Mouse (Mus musculus) urinary bladder, postnatal 4 days (tissue): ENCODE results near the gene Cbfa2t2.
"Not testable (repeated sequence)": the region's sequence is repeated elsewhere in the genome, so short reads cannot be mapped to it uniquely, and the experiment has no call there.

Source experiments
- DNase-seq, 2 experiments: peaks; one replicate each; pipeline ENCODE4 v3.0.0; 2021 to 2022; ENCODE audit warnings: low spot score in 2 of 2

Cbfa2t2 gene

DNA sequence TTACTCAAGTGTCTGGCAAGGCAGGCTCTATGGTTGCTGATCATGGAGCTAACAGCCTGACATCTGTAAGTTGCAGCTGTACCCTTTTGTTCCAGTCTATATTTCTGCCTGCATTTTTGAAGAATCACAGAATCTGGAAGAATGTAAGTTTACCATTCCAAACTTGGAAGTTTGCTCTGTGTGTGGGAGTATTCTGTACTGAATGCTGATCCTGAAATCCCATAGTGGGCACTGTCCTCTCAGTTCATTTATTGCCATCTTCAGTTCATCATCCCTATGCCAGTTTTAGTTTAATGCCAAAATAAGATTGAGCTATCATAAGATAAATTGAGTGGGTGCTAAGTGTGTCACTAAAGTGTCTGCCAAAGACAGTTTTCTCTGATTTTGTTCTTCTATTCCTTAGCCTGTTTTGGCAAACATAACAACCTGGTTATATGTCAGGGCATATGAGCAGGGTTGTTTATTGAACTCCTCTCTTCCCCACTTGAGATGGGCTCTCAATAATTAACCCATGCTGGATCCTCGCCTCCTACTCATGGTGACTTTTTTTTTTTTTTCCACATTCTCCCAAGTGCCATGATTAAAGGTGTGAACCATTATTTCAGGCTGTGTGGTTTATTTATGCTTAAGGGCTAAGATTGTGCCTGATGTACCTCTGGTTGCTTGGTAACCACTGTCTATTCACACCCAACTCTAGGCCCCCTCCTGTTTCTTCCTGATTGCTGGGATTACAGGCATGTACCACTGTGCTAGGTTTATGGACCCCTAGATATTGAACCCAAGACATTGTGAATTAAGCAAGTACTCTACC is 38.2 kb downstream of the Cbfa2t2 start:
- DNase-seq = no peak

DNA sequence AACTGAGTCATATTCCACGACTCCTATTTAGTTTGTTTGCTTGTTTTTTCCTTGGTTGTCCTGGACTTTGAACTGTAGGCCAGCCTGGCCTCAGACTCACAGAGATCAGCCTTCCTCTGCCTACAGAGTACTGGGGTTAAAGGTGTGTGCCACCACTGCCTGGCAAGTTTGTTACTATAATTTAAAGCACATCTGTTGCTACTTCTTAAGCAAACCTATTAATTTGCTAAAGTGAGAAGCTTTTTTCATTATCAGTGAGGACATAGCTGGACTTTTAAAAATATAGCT is 38.7 kb downstream of the Cbfa2t2 start:
- no peak for DNase-seq

DNA sequence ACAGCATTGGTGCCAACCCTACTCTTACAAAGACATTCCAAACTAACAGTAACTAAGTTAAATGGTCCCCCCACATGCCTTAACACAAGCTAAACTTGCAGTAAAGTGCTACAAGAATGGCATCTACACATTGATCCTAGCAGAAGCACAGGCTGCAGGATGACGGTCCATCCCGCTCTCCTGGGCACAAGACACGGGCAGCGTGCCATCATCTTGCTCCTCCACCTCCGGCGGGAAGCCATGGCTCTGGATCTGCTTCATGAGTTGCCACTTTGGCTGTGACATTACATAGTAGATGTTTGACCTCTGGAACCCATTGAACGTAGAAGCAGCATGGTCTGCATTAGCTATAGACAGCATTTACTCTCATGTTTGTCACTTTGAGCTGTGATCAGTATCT is 39.6 kb downstream of the Cbfa2t2 start:
- no peak for DNase-seq

DNA sequence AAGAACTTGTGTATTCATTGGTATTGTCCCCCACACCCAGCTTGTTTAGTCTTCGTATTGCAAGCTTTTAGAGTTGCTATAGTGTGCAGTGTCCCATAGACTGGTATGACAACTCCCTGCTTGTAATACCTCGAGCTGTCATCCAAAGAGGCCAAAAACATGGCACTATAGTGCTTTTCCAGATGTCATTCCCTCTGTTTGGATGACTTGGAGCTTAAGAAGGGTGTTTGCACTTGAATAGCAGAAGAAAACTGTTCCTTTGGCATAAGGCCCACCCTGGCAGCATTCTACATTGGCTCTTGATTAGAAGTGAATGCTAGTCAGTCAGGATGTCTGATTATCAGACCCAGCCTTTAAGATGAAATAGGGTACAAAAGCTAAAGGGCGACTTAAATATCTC is 40.7 kb downstream of the Cbfa2t2 start:
- no peak for DNase-seq

DNA sequence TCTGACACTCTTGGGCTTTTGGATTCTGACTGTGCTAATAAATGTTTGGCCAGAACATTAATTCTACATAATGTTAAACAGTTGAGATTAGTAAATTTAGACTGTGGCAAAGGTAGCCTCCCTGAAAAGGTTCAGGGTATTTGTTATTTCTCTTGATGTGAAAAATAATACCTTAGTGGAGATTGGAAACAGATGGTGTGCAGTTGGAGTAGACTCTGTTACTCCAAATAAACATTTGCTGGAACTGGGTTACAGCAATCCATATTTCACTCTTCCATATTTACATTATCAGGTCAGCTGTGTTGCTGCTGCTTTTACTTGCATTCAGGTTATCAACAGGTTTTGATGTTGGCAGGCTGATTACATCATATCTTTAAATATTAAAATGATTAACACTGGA is 55.5 kb downstream of the Cbfa2t2 start:
- no peak for DNase-seq

DNA sequence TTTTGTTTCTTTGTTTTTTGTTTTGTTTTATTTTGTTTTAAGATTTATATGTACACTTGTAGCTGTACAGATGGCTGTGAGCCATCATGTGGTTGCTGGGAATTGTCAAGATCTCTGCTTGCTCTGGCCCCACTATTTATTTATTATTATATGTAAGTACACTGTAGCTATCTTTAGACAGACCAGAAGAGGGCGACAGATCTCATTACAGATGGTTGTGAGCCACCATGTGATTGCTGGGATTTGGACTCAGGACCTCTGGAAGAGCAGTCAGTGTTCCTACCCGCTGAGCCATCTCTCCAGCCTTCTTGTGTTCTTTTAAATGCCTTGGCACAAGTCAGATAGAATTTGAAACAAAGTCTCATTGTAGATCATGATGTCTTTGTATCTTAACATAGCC is 57.3 kb downstream of the Cbfa2t2 start:
- not testable (repeated sequence) for DNase-seq

DNA sequence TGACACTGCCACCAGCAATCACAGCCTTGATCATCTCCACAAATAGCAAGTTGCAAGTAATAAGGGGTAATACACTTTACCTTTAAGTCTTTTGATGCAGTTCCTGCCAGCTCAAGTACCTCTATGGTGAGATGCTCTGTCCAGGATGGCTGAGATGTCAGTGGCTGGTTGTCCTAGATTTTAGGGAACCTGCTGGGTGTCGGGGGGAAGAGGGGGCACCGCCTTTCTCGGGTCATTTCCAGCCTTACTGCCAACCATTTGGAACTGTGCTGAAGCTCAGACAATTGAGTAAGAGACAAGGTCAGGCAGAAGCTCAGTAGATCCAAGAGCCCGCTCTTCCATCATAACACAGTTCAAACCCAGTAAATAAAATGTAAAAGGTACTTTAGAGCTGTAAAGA is 58.7 kb downstream of the Cbfa2t2 start:
- DNase-seq = no peak

DNA sequence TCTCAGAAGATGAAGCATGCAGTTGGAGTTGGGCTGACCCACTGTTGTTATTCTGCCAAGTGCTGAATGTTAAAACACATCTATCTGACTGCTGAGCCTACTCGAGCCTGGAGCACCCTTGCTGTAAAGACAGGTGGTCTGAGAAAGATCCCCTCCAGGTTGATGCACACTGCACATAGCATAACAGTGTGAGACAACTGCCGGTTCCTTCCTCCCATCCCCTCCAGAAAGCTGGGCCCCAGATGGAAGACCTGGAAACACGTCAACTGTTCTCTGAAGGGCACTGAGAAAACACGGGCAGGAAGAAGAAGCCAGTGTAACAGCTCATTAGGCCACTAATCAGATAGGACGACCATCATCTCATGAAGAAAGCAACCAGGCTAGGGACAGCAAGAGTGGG is 62.3 kb downstream of the Cbfa2t2 start:
- no peak for DNase-seq

DNA sequence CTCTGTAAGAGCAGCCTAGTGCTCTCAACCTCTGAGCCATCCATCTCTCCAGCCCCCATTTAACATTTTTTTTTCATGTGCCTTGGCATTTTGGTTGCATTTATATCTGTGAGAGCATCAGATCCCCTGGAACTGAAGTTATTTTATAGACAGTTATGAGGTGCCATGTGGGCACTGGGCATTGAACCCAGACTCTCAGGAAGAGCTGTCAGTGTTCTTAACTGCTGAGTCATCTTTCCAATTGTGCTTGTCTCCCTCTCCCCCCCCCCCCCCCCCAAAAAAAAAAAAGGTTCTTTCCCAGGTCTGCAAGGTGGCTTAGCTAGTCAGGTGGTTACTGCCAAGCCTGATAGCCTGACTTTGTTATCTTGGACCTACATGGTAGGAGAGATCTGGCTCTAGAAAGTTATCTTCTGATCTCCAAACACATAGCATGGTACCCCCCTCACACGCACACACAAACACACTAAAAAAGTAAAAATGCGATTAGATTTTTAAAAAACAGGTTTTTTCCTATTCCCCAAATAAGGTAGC is 63.5 kb downstream of the Cbfa2t2 start:
- DNase-seq = no peak

DNA sequence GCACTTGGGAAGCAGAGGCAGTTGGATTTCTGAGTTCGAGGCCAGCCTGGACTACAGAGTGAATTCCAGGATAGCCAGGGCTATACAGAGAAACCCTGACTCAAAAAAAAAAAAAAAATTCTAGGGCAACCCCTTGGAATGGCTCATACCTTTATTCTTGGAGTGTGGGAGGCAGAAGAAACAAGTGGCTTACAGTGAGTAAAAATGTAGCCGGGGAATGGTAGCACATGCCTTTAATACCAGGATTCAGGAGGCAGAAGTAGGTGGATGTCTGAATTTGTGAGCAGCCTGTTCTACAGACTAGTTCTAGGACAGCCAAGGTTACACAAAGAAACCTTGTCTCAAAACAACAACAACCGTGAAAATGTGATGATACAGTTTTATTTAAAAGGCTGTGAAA is 64.5 kb downstream of the Cbfa2t2 start:
- no peak for DNase-seq

DNA sequence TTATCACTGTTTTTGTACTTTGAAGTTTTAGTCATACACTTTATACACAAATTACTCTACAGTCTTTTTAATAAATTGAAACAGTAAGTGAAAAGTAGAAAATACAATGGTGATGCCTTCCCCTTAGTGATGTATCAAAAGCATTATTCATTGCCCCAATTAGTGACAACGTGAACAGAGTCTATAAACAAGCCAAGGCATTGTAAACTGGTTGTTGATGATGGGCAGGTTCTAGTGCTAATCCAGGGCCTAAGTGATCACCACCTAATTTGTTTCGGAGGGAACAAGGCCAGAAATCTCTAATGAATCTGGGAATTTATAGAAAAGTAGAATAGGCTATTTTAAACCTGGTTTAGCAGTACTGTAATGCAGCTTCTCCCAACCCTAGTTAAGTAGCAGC is 70.8 kb downstream of the Cbfa2t2 start:
- no peak for DNase-seq

DNA sequence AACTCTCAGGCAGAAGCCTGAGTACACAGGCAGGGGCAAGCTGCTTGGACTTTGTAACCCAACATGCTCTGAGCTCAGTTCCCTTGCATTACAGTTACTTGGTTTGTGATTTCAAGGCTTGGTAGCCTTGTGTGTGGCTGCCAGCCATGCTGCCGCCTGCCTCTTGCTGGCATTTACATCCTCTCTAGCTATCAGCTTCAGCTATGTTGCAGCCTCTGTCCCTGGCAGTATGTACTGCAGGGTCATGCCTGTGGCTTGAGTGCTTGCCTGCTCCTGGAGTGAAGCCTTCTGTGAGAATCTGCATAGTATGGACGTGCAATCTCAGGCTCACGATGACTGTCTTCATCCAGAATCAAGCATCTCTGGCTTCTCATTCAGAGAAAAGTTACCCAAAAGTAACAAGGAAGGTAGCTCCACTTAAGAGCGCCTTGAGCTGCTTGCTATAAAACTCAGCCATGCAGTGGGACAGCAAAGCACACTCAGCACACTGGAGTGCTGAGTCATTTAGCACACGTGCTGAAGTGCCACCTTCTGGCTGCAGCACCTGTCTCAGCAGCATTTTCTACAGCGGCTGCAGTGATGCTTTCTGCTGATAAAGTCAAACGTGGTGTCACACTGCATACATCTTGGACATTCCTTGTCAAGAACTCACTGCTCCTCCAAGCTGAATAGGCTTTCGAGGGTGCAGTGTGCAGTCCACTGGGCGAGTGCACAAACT is 71.4 kb downstream of the Cbfa2t2 start:
- no peak for DNase-seq

DNA sequence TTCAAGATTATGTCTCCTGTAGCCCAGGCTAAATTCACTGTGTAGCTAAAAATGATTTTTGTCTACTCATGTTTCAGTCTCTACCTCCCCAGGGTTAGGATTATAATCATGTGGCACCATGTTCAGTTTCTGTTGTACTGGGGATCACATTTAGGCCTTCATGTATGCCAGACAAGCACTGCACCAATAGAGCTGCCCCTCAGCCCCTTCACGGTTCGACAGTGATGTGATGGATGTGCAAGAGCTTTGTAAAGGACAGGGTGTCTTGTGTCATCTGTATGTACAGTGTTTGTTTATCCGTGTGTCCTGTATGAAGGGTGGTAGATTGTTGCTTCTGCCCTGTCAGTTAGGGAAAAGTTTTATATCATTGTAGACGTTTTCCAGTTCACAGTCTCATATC is 72.2 kb downstream of the Cbfa2t2 start:
- DNase-seq = no peak

DNA sequence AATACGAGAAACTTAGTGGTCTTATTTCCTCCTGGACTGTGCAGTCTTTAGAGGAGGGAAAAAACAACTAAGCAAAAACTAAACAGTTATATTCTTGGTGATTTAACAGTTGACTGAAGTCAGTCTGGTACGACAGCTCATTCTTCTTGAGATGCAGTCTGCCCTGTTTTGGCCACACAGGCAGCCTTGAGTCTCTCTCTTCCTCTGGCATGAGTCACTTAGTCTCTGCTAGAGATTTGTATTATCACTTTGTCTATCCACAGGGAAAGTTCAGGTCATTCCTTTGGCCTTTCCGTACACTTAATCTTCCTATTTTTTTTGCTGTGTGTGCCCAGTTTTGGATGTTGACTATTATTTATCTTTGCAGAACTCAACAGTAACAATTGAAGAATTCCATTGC is 73.9 kb downstream of the Cbfa2t2 start:
- DNase-seq = no peak

DNA sequence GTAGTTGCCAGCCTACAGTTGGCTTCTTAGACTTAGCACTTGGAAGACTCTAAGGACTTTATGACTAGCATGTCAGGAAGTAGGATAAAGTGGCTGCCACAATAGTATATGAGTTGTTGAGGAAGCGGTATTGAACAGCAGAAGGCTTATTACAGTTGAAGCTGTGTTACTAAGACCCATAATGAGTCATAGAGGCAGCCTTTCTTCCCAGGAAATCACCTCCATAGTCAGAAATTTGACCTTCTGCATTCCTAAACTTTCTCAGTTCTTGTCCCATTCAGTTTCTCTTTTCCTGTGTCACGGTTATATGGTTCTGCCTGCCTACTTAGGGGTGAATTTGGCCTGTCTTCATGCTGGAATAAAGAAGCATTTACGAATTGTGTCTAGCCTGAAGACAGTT is 80.7 kb downstream of the Cbfa2t2 start:
- DNase-seq = no peak

DNA sequence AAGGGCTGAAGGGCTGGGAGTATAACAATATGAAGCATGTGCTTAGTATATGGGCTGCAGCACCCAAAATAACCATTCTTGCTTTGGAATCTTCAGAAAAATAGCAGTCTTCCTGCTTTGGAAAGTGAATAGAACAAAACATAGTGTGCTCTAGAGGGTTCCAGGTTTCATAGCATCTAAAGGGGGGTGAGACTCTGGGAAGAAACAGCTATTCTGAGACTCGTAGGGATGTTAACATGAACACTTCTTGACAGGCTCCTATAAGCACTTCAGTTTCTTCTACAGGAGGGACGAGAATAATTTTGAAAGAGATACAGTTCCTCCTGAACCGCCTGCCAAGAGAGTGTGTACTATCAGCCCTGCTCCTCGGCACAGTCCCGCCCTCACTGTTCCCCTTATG is 81.1 kb downstream of the Cbfa2t2 start:
- DNase-seq = no peak

DNA sequence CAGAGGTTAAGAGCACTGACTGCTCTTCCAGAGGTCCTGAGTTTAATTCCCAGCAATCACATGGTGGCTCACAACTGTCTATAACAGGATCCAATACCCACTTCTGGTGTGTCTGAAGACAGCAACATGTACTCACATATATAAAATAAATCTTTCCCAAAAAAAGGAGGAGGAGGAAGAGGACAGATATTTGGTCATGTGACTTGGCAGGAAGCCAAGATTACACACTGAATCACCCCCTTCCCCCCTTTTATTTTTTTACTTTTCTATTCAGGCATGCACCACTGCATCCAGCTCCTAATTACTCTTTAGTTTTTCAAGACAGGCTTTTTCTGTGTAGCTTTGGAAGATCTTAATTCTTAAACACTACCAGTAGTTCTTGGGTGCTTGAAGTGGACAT is 85.2 kb downstream of the Cbfa2t2 start:
- no peak for DNase-seq

DNA sequence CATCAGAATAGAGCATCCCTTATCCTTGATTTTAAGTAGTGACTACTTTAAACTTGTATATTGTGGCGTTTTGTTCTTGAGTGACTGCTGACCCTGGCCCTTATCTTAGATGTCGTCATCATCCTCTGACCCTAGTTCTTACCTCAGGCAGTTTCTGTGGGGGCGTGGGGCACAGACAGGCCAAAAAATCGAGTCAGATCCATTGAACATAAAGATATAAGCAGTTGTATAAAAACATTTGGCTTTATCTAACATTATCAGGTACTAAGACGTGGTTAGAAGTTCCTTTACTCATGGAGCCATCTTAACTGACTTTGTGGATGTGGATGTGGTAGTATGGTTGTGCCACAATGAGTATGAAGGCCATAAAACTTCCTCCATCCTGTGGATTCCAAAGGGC is 86.1 kb downstream of the Cbfa2t2 start:
- no peak for DNase-seq

DNA sequence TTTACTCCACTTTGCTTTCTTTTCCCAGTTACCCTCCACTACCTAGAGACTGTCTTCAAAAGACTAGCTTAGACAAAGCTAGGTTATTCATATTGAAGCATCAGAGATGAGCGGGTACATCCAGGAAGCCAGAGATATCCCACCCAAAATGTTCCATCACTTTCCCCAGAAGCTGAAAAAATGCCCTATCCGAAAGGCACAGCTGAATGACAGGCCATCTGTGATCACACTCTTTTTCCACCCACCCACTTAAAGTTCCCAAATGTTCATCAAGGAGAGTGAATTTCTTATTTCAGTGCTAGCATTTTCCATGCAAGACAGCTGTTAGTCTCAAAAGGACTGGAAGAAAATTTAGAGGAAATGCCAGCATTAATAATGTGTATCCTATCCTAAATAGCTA is 89.0 kb downstream of the Cbfa2t2 start:
- no peak for DNase-seq

DNA sequence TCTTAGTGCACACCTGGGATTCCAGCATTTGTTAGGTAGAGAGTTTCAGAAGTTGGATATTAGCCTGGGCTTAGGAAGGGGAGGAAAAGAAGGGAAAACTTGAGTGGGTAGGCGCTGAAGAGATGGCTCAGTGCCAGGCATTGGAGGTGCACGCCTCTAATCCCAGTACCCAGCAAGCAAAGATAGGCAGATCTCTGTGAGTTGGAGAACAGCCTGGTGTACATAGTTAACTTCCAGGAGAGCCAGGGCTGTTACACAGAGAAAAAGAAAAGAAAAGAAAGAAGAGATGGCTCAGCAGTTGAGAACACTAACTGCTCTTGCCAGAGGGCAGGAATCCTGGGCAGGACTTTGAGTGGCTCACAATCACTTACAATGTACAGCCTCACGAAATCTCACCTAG is 90.2 kb downstream of the Cbfa2t2 start:
- DNase-seq = no peak

DNA sequence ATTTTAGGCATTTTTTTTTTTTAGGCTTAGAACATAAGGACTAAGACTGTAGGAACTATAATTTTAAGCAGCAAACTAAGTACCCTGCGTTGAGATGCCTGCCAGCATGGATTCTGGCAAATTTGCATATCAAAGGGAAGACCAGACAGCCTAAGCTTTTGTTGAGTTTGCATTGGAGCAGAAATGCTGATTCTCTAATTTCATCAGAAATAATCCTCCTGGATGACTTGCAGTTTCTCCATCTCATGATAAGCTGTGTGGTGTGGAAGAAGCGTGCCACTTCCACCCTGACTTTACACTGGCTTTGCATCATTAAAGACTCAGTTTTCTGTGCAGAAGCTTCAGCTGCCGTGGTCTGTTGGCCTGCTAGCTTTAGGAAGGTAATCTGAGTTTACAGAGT is 96.6 kb downstream of the Cbfa2t2 start:
- no peak for DNase-seq

DNA sequence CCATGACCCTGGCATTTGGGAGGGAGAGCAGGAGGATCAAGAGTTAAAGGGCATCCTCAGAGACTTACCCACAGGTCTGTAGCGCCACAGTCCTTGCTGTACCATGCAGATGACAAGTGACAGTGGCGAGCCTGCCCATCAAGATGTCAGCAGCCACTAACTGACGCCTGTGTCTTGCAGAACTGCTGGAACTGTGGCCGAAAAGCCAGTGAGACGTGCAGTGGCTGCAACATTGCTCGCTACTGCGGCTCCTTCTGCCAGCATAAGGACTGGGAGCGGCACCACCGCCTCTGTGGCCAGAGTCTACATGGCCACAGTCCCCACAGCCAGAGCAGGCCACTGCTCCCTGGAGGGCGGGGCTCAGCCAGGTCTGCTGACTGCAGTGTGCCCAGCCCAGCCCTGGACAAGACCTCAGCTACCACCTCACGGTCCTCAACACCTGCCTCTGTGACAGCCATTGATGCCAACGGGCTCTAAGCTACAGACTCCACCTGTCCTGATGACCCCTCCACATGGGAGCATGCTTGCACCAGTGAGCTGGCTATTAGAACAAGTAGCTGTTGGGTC is 98.5 kb downstream of the Cbfa2t2 start:
- no peak for DNase-seq

DNA sequence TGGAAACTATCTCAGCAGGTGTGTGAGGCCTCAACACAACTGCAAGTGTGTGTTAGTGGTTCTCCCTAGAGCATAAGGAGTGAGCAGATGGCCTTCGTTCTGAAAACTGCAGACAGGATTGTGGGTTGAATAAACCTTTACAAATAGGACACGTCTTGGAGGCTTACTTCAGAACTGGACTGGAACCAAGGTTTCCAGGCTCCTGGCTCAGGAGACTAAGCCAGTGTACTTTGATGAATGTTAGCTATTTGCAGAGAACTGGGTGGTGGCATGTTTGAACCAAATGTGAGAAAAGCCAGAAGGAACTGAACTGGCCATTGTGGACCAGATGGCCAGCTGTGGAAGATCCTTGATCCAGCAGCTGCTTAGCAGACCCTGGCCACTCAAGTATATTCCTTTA is 102.0 kb downstream of the Cbfa2t2 start:
- no peak for DNase-seq
